Mouse (Mus musculus) embryonic facial prominence, embryonic 14.5 days (tissue): ENCODE measurements around the gene Btbd8. TPM values are rescaled to one million over a fixed set of nuclear protein-coding genes. Genes with fewer than 3 reads are reported as not detected.

Experiments
- ATAC-seq: fragments of 200-750 bp; cut with Nextera tagmentation; 2 replicates; pipeline ENCODE4 v1.8.0; 2017; ENCODE audit warnings: low read depth, moderate number of reproducible peaks, moderate TSS enrichment
- DNase-seq: peaks from one replicate; pipeline ENCODE4 v3.0.0-alpha.2; 2015; ENCODE audit warnings: low spot score
- H3K27ac ChIP-seq: fragments of 300-500 bp; sonication (generic); replicated peaks from 2 replicates; pipeline ENCODE4 v1.5.1; 2014; ENCODE audit warnings: low read depth, mild to moderate bottlenecking, low read length, moderate library complexity
- H3K27me3 ChIP-seq: fragments of 300-500 bp; sonication (generic); replicated peaks from 2 replicates; pipeline ENCODE4 v1.6.1; 2014; ENCODE audit warnings: low read length; ENCODE audit not compliant: control insufficient read depth, insufficient read depth
- H3K36me3 ChIP-seq: fragments of 300-500 bp; sonication (generic); 2 replicates; pipeline ENCODE4 v1.6.1; 2014; ENCODE audit warnings: low read length, mixed read lengths; ENCODE audit not compliant: control insufficient read depth, insufficient read depth
- H3K4me1 ChIP-seq: fragments of 300-500 bp; sonication (generic); 2 replicates; pipeline ENCODE4 v1.6.1; 2014; ENCODE audit warnings: antibody characterized with exemption, low read length; ENCODE audit not compliant: control insufficient read depth, insufficient read depth
- H3K4me2 ChIP-seq: fragments of 300-500 bp; sonication (generic); 2 replicates; pipeline ENCODE4 v1.6.1; 2014; ENCODE audit warnings: low read depth, mild to moderate bottlenecking, low read length, moderate library complexity, mixed read lengths
- H3K4me3 ChIP-seq: fragments of 300-500 bp; sonication (generic); 2 replicates; pipeline ENCODE4 v1.5.1; 2014; ENCODE audit warnings: low read depth, mild to moderate bottlenecking, low read length
- H3K9ac ChIP-seq: fragments of 300-500 bp; sonication (generic); 2 replicates; pipeline ENCODE4 v1.6.1; 2014; ENCODE audit warnings: low read depth, mild to moderate bottlenecking, low read length, moderate library complexity, mixed read lengths
- H3K9me3 ChIP-seq: fragments of 300-500 bp; sonication (generic); 2 replicates; pipeline ENCODE4 v1.6.1; 2016; ENCODE audit warnings: low read length; ENCODE audit not compliant: control insufficient read depth
- WGBS: fragments of 180-500 bp; shearing (Covaris S2); extraction: QIAGEN DNeasy Blood & Tissue Kit; methylation state at CpG from one replicate; pipeline ENCODE4 v1.1.7; 2014; 5-methylcytosine and 5-hydroxymethylcytosine counted together
- polyA plus RNA-seq: library from polyadenylated mRNA; unstranded; fragments of >200 nt; fragmentation: Nextera tagmentation; extraction: Ambion mirVana; gene quantifications from 2 replicates; pipeline ENCODE4 v1.2.1, GENCODE M21; 2014

Gene Btbd8
- polyA plus RNA-seq, 1 experiment from 2014 or later: 4.8 TPM

- Histone ChIP-seq H3K9me3 (no peaks in the 10 kb centered on the region), H3K27ac (no peak overlapping the region), H3K4me3 (no peak overlapping the region), H3K4me1 (no peaks in the 10 kb centered on the region), H3K27me3 (no peaks in the 10 kb centered on the region), H3K4me2 (no peak overlapping the region), H3K36me3 (no peaks in the 10 kb centered on the region), H3K9ac (no peak overlapping the region)
- 35% methylated on average over 7 of the region's 7 CpGs for WGBS
- DNase-seq (peak; percentile 52), ATAC-seq (peak; percentile 63; the same call in 1 of the 2 replicates)
Observed at GRCm38 (mm10) chr5:107541696-107542095, 103.9 kb downstream of the Btbd8 start.

DNA sequence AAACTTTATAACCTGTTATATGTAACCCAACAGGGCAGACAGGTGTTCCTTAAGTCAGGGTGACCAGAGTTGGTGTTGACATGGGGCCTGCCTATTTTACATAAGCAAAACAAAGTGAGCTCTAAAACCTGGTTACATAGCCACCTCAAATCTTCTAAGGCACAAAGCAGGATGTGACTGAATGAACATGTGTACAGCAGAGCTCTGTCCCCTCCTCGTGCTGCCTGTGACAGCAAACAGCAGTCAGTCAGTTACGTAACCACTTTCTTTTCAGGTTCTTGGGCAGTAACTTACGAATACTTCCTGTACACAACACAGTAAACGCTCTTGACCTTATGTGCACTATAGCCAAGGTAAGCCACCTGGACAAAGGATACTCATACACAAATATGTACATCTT is 108.1 kb downstream of the Btbd8 start:
- ATAC-seq (no peak), DNase-seq (no peak)
- 87% methylated on average over 4 of the region's 4 CpGs for WGBS
- H3K9me3 ChIP-seq: no peaks in the 10 kb centered on the region
- H3K36me3 ChIP-seq: peaks cover 15% of the 10 kb centered on the region; the same call in 1 of the 2 replicates
- H3K27ac ChIP-seq: no peak overlapping the region
- no peaks in the 10 kb centered on the region for H3K27me3 ChIP-seq
- no peak overlapping the region for H3K4me3 ChIP-seq
- H3K9ac ChIP-seq: no peak overlapping the region
- no peaks in the 10 kb centered on the region for H3K4me1 ChIP-seq
- no peak overlapping the region for H3K4me2 ChIP-seq

GRCm38 (mm10) chr5:107547955-107548354 is 110.2 kb downstream of the Btbd8 start:
- DNase-seq (no peak), ATAC-seq (no peak)
- H3K9me3 ChIP-seq: no peaks in the 10 kb centered on the region
- H3K36me3 ChIP-seq: peaks cover 23% of the 10 kb centered on the region; the same call in 1 of the 2 replicates
- H3K4me3 ChIP-seq: no peak overlapping the region
- H3K9ac ChIP-seq: no peak overlapping the region
- 88% methylated on average over 3 of the region's 3 CpGs for WGBS
- no peaks in the 10 kb centered on the region for H3K27me3 ChIP-seq
- H3K27ac ChIP-seq: no peak overlapping the region
- H3K4me2 ChIP-seq: no peak overlapping the region
- H3K4me1 ChIP-seq: no peaks in the 10 kb centered on the region

DNA sequence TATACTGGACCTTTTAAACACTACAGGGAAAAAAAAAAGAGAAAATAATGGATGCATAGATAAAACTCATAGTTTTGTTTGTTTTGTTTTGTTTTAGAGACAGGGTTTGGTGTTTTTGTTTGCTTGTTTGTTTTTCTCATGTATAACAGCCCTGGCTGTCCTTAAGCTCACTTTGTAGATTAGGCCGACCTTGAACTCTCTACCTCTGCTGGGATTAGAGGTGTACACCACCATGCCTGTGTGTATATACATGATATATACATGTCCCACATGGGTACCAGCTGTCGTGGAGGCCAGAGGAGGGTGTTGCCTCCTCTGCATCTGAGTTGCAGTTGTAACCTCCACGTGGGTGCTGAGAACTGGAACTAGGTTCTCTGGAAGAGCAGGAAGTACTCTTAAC is 110.6 kb downstream of the Btbd8 start:
- no peaks in the 10 kb centered on the region for H3K4me1 ChIP-seq
- ATAC-seq (no peak), DNase-seq (no peak)
- no peak overlapping the region for H3K9ac ChIP-seq
- WGBS: 86% methylated on average over 3 of the region's 3 CpGs
- H3K4me2 ChIP-seq: no peak overlapping the region
- H3K27ac ChIP-seq: no peak overlapping the region
- no peaks in the 10 kb centered on the region for H3K9me3 ChIP-seq
- peaks cover 26% of the 10 kb centered on the region; the same call in 1 of the 2 replicates for H3K36me3 ChIP-seq
- no peak overlapping the region for H3K4me3 ChIP-seq
- no peaks in the 10 kb centered on the region for H3K27me3 ChIP-seq

- H3K9me3 ChIP-seq: no peaks in the 10 kb centered on the region
- WGBS: 90% methylated on average over 5 of the region's 5 CpGs
- no peaks in the 10 kb centered on the region for H3K4me1 ChIP-seq
- no peak for ATAC-seq
- H3K4me2 ChIP-seq: no peak overlapping the region
- peaks cover 49% of the 10 kb centered on the region; the same call in 1 of the 2 replicates for H3K36me3 ChIP-seq
- no peak overlapping the region for H3K4me3 ChIP-seq
- H3K27me3 ChIP-seq: no peaks in the 10 kb centered on the region
- no peak overlapping the region for H3K9ac ChIP-seq
- no peak overlapping the region for H3K27ac ChIP-seq
- no peak for DNase-seq
Observed at GRCm38 (mm10) chr5:107554336-107554735, 116.5 kb downstream of the Btbd8 start.

DNA sequence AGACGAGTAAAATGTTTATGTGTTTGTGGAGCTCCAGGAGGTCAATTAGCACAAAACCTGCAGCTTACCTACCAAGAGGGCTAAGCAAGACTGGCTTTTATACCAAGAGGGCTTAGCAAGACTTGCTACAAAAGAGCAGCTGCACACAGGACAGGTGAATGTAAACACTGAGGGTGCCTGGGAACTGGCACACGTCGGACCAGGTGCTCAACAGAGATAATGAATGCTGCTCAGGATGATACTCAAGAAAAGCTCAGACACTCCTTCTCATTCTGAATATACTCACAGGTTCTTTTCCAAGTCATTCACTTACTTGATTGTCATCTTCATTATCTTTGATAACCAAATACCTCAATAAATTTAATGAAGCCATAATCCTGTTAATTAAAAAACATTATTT is 119.2 kb downstream of the Btbd8 start:
- no peaks in the 10 kb centered on the region for H3K4me1 ChIP-seq
- H3K4me3 ChIP-seq: no peak overlapping the region
- H3K9me3 ChIP-seq: no peaks in the 10 kb centered on the region
- ATAC-seq (no peak), DNase-seq (no peak)
- 73% methylated on average over 3 of the region's 3 CpGs for WGBS
- H3K4me2 ChIP-seq: no peak overlapping the region
- no peak overlapping the region for H3K9ac ChIP-seq
- H3K36me3 ChIP-seq: peaks cover 56% of the 10 kb centered on the region
- H3K27me3 ChIP-seq: no peaks in the 10 kb centered on the region
- no peak overlapping the region for H3K27ac ChIP-seq

Other genes starting within 250 kb of the Btbd8 start
- gene Tgfbr3, start 148.4 kb upstream of the Btbd8 start, polyA plus RNA-seq: 35.6 and 36.5 TPM in 2 replicates
- gene Brdt, start 106.8 kb upstream of the Btbd8 start, polyA plus RNA-seq: 4.2 and 5.0 TPM in 2 replicates
- 2.8 and 3.2 TPM in 2 replicates for gene Ephx4, start 35.3 kb upstream of the Btbd8 start, polyA plus RNA-seq
- not detected in 2 replicates for gene Lpcat2b, start 6.4 kb upstream of the Btbd8 start, polyA plus RNA-seq
- 0.28 and 0.32 TPM in 2 replicates for gene Gm42669, start 69.6 kb downstream of the Btbd8 start, polyA plus RNA-seq
- gene 1700028K03Rik, start 96.7 kb downstream of the Btbd8 start, polyA plus RNA-seq: 0.09 and 0.33 TPM in 2 replicates
- 19.1 and 20.9 TPM in 2 replicates for gene Rpap2, start 159.4 kb downstream of the Btbd8 start, polyA plus RNA-seq
- gene Glmn, start 159.9 kb downstream of the Btbd8 start, polyA plus RNA-seq: 26.4 and 26.5 TPM in 2 replicates